Mouse (Mus musculus): Measurements from ENCODE around the gene F11. TPM values are rescaled to one million over a fixed set of nuclear protein-coding genes. Genes with fewer than 3 reads are reported as not detected.

The F11 gene
- total RNA-seq, 2 experiments from 2014 or later: 10.4 to 24.4 TPM

GRCm38 (mm10) chr8:45239363-45239762 is 22.5 kb downstream of the F11 start:
- DNase-seq: no peak

GRCm38 (mm10) chr8:45238282-45238681 is 23.5 kb downstream of the F11 start:
- peak; percentile 28 for DNase-seq

- peak; percentile 69 for DNase-seq
Measured at GRCm38 (mm10) chr8:45236164-45236912, 25.5 kb downstream of the F11 start.

GRCm38 (mm10) chr8:45235228-45235627 is 26.6 kb downstream of the F11 start:
- no peak for DNase-seq

GRCm38 (mm10) chr8:45233256-45233655 is 28.6 kb downstream of the F11 start:
- no peak for DNase-seq

GRCm38 (mm10) chr8:45202476-45202875 is 59.4 kb downstream of the F11 start:
- DNase-seq: no peak

- DNase-seq: no peak
Measured at GRCm38 (mm10) chr8:45201605-45202004, 60.2 kb downstream of the F11 start.

GRCm38 (mm10) chr8:45197294-45197693 is 64.5 kb downstream of the F11 start:
- no peak for DNase-seq

GRCm38 (mm10) chr8:45195954-45196526 is 65.8 kb downstream of the F11 start:
- DNase-seq: no peak

Other genes starting within 250 kb of the F11 start
- under 1 TPM in 1 of 2 experiments, not detected in 1; 0.15 TPM for gene Mtnr1a, start 192.9 kb downstream of the F11 start, total RNA-seq (2021)
- gene Klkb1, start 32.8 kb upstream of the F11 start, total RNA-seq (2021): 10 to 100 TPM in 1 of 2 experiments, 1 to 10 TPM in 1; 5.3 to 11.7 TPM
- gene Gm45753, start 46.4 kb upstream of the F11 start, total RNA-seq (2021): 10 to 100 TPM in 1 of 2 experiments, 1 to 10 TPM in 1; 5.7 to 10.9 TPM
- 10 to 100 TPM; 11.7 to 15.1 TPM for gene Cyp4v3, start 71.2 kb upstream of the F11 start, total RNA-seq (2021)
- gene Fam149a, start 120.3 kb upstream of the F11 start, total RNA-seq (2021): 1 to 10 TPM; 7.9 to 8.7 TPM
- 1 to 10 TPM; 6.6 to 7.7 TPM for gene Tlr3, start 149.0 kb upstream of the F11 start, total RNA-seq (2021)
- gene Sorbs2, start 245.8 kb upstream of the F11 start, total RNA-seq (2021): 10 to 100 TPM; 69.1 to 83.1 TPM